Mouse (Mus musculus): Measurements from ENCODE around the gene Hoxc10. TPM values are rescaled to one million over a fixed set of nuclear protein-coding genes. Genes with fewer than 3 reads are reported as not detected.
A peak's percentile ranks its signal among the peaks of the same experiment; 100 is the strongest.

The Hoxc10 gene
- polyA plus RNA-seq, 1 experiment from 2014 or later: not detected

DNA sequence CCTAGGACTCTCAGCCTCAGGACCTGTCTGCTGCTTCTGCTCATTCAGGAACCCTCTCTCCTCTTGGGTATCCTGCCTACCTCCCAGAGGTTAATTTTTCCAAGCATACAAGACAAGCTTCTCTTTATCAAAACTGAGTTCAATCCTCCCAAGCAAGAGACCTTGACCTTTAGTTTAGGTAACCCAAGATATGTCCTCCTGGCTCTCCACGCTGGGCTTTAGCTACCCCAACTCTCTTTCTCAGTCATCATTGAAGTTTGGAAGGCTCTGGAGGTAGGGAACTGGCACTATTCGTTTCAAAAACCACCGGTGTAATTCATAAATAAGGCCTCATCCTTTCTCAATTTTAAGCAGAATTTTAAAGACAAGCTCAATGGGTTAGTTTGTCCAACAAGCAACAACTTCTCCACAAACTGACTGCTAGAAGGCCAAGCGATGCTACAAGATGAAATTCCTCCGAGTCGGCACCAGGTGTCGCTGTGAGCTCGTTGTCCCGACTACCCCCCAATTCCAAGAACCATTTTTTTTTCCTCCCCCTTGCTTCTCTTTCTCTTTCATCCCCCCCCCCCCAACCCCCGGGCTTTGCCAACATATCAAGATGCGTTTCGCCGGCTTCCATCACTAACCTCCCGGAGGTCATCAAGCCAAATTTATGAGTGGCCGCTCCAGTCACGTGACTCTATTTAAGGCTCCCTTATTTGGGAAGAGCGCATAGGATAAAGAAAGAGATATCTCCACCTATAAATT is 46.8 kb downstream of the Hoxc10 start:
- Histone ChIP-seq H3K4me3 (ENCODE audit: low read depth, low read length) (peak overlapping the region; percentile 26), H3K27ac (replicated peaks; ENCODE audit: low read depth, low read length) (no peak overlapping the region), H3K4me1 (ENCODE audit: control insufficient read depth, insufficient read depth, low read length) (no peaks in the 10 kb centered on the region), H3K4me2 (ENCODE audit: low read depth, low read length) (peak overlapping the region; percentile 46), H3K9ac (ENCODE audit: low read depth, low read length) (no peak overlapping the region), H3K9me3 (ENCODE audit: control insufficient read depth, low read length) (no peaks in the 10 kb centered on the region), H3K27me3 (replicated peaks; ENCODE audit: control insufficient read depth, insufficient read depth, low read length) (peaks cover 100% of the 10 kb centered on the region), H3K36me3 (ENCODE audit: control insufficient read depth, insufficient read depth, low read length) (no peaks in the 10 kb centered on the region)
- ATAC-seq (ENCODE audit: low read depth) (no peak), DNase-seq (ENCODE audit: low spot score) (peak; percentile 38)
- 3% methylated on average over 17 of the region's 17 CpGs for WGBS

DNA sequence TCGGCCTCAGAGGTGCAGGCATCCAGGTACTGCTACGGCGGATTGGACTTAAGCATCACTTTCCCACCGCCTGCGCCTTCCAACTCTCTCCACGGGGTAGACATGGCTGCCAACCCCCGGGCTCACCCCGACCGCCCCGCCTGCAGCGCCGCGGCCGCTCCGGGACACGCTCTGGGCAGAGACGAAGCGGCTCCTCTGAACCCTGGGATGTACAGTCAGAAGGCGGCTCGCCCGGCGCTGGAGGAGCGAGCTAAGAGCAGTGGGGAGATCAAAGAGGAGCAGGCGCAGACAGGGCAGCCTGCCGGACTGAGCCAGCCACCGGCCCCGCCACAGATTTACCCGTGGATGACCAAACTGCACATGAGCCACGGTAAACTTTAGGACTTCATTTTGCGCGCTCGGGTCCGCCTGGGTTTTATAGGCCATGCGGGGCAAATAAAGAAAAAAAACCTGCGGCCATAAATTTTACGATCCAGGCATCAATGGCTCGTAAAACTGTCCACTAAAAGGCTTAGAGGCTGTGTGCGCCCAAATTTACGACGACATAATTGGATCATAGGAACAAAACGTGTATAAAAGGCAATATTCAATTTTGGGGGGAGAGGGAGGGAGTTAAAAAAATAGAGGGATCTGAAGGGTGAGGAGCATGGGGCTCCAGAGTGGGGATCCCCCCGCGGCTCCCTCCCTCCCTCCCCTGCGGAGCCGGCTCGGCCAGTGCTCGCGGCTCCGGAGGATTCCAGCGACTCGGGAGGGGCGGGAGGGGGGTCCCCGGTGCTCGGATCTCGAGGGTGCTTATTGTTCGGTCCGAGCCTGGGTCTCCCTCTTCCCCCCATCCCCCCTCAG is 47.8 kb downstream of the Hoxc10 start:
- no peak for DNase-seq (ENCODE audit: low spot score)
- Histone ChIP-seq H3K4me3 (ENCODE audit: low read depth, low read length) (peak overlapping the region; percentile 26), H3K27me3 (replicated peaks; ENCODE audit: control insufficient read depth, insufficient read depth, low read length) (peaks cover 100% of the 10 kb centered on the region), H3K36me3 (ENCODE audit: control insufficient read depth, insufficient read depth, low read length) (no peaks in the 10 kb centered on the region), H3K4me1 (ENCODE audit: control insufficient read depth, insufficient read depth, low read length) (no peaks in the 10 kb centered on the region), H3K27ac (replicated peaks; ENCODE audit: low read depth, low read length) (no peak overlapping the region), H3K9ac (ENCODE audit: low read depth, low read length) (peak overlapping the region; percentile 25; the same call in 1 of the 2 replicates), H3K4me2 (ENCODE audit: low read depth, low read length) (peak overlapping the region; percentile 46), H3K9me3 (ENCODE audit: control insufficient read depth, low read length) (no peaks in the 10 kb centered on the region)
- 1% methylated on average over 43 of the region's 57 CpGs for WGBS
- ATAC-seq (ENCODE audit: low read depth): peak; percentile 23; the same call in 1 of the 2 replicates

- DNase-seq (ENCODE audit: low spot score) (no peak), ATAC-seq (ENCODE audit: low read depth) (no peak)
- H3K36me3 ChIP-seq (ENCODE audit: control insufficient read depth, insufficient read depth, low read length): no peaks in the 10 kb centered on the region
- peak overlapping the region; percentile 25 for H3K4me3 ChIP-seq (ENCODE audit: low read depth, low read length)
- H3K9me3 ChIP-seq (ENCODE audit: control insufficient read depth, low read length): no peaks in the 10 kb centered on the region
- peak overlapping the region; percentile 31; the same call in 1 of the 2 replicates for H3K4me2 ChIP-seq (ENCODE audit: low read depth, low read length)
- WGBS: 1% methylated on average over 25 of the region's 28 CpGs
- no peak overlapping the region for H3K27ac ChIP-seq (replicated peaks; ENCODE audit: low read depth, low read length)
- peak overlapping the region; percentile 25; the same call in 1 of the 2 replicates for H3K9ac ChIP-seq (ENCODE audit: low read depth, low read length)
- H3K27me3 ChIP-seq (replicated peaks; ENCODE audit: control insufficient read depth, insufficient read depth, low read length): peaks cover 100% of the 10 kb centered on the region
- no peaks in the 10 kb centered on the region for H3K4me1 ChIP-seq (ENCODE audit: control insufficient read depth, insufficient read depth, low read length)
Measured at GRCm38 (mm10) chr15:103015009-103015399, 48.4 kb downstream of the Hoxc10 start.

DNA sequence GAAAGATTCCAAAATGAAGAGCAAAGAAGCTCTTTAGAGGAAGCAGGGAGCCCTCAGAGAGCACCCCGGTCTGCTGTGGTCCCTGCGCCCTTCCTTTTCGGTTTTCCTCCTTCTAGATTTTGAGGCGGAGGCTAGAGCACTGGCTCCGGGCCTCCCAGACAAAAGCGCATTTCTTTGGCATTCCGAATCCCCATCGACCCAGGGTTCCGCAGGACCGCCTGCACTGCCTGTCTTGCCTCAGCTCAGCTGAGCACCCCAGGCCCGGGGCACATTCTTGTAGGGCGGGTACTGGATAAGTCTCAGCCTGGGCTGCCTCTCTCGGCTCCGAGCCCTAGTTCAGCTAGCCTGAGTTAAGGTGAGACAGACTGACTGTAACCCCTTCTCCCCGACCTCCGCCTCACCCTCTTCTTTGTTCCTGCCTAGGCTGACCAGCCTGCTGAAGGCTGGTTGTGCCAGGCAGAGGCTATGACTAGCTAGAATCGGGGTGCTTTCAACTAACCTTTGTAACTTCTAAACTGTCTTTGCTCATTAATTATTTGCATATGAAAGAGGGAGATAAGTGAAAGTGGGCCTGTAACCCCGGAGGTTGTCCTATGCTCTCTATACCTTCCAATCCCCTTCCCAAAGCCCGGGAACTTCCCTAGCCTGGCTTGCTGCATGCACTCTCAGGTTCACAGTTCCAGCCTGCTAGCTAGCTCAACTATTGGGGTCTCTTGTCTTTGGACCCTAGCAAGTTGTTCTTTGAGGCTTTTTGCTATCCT is 49.0 kb downstream of the Hoxc10 start:
- DNase-seq (ENCODE audit: low spot score) (no peak), ATAC-seq (ENCODE audit: low read depth) (no peak)
- Histone ChIP-seq H3K36me3 (ENCODE audit: control insufficient read depth, insufficient read depth, low read length) (no peaks in the 10 kb centered on the region), H3K4me1 (ENCODE audit: control insufficient read depth, insufficient read depth, low read length) (no peaks in the 10 kb centered on the region), H3K4me2 (ENCODE audit: low read depth, low read length) (peak overlapping the region; percentile 31; the same call in 1 of the 2 replicates), H3K9me3 (ENCODE audit: control insufficient read depth, low read length) (no peaks in the 10 kb centered on the region), H3K27ac (replicated peaks; ENCODE audit: low read depth, low read length) (no peak overlapping the region), H3K27me3 (replicated peaks; ENCODE audit: control insufficient read depth, insufficient read depth, low read length) (peaks cover 100% of the 10 kb centered on the region), H3K4me3 (ENCODE audit: low read depth, low read length) (peak overlapping the region; percentile 25), H3K9ac (ENCODE audit: low read depth, low read length) (no peak overlapping the region)
- 5% methylated on average over 19 of the region's 19 CpGs for WGBS

DNA sequence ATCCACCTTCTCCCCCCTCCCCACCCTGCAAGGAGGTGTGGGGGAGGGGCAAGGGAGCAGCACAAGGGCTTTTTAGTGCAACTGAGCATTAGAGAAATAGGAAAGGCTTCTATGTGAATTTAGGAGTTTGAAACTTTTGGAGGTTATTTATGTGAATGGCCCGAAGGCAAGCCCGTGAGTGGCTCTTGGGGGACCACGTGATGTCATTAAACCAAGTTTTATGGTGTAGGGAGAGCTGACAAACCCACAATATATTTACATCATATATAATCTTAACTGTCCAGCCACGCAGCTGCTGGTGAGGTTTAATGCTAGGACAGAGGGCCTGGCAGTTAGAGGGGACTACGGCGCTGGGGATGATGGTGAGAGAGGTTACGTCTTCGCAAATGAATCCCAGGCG is 52.0 kb downstream of the Hoxc10 start, which contains the start of gene Hoxc4:
Gene Hoxc4 (plus strand): TSS at position 299 of the 400 bp plus-strand sequence.
- DNase-seq (ENCODE audit: low spot score): no peak

DNA sequence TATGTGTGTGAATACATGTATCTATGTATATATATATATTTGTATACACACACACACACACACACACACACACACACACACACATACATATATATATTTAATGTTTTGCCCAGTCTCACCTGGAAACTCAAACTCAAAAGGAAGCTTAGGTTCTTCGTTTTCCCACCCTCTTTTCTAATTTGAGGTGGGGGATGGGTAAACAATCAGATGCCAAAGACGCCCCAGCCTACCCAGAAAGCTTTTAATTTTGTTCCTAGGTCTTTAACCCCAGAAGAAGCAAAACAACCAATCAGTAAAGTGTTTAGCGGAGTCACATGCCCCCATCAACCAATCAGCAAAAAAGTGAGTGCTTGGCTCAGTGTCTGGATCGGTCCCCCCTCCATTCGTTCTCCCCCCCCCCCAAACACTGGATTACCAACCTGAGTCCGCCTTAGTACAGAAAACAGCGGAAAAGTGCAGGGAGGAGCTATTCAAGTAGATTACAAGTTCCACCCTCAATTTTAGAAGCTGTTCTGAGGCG is 54.4 kb downstream of the Hoxc10 start:
- H3K4me3 ChIP-seq (ENCODE audit: low read depth, low read length): no peak overlapping the region
- H3K27ac ChIP-seq (replicated peaks; ENCODE audit: low read depth, low read length): no peak overlapping the region
- no peak for DNase-seq (ENCODE audit: low spot score)
- H3K36me3 ChIP-seq (ENCODE audit: control insufficient read depth, insufficient read depth, low read length): no peaks in the 10 kb centered on the region
- WGBS: 1% methylated on average over 8 of the region's 8 CpGs
- no peak overlapping the region for H3K4me2 ChIP-seq (ENCODE audit: low read depth, low read length)
- H3K9ac ChIP-seq (ENCODE audit: low read depth, low read length): no peak overlapping the region
- H3K27me3 ChIP-seq (replicated peaks; ENCODE audit: control insufficient read depth, insufficient read depth, low read length): peaks cover 100% of the 10 kb centered on the region
- no peaks in the 10 kb centered on the region for H3K9me3 ChIP-seq (ENCODE audit: control insufficient read depth, low read length)
- no peaks in the 10 kb centered on the region for H3K4me1 ChIP-seq (ENCODE audit: control insufficient read depth, insufficient read depth, low read length)
- ATAC-seq (ENCODE audit: low read depth): no peak

More for the DNA sequence above, 52.0 kb downstream of the Hoxc10 start, which contains the start of gene Hoxc4:
- H3K9ac ChIP-seq (ENCODE audit: low read depth, low read length): no peak within 1 kb of the TSS
- H3K4me1 ChIP-seq (ENCODE audit: control insufficient read depth, insufficient read depth, low read length): no peaks in the 10 kb centered on the region
- H3K27ac ChIP-seq (replicated peaks; ENCODE audit: low read depth, low read length): no peak within 1 kb of the TSS
- H3K4me3 ChIP-seq (ENCODE audit: low read depth, low read length): no peak within 1 kb of the TSS
- H3K9me3 ChIP-seq (ENCODE audit: control insufficient read depth, low read length): no peaks in the 10 kb centered on the region
- H3K27me3 ChIP-seq (replicated peaks; ENCODE audit: control insufficient read depth, insufficient read depth, low read length): peaks cover 100% of the 10 kb centered on the region
- H3K4me2 ChIP-seq (ENCODE audit: low read depth, low read length): no peak within 1 kb of the TSS
- WGBS: 13% methylated on average over 9 of the region's 9 CpGs
- ATAC-seq (ENCODE audit: low read depth): no peak
- H3K36me3 ChIP-seq (ENCODE audit: control insufficient read depth, insufficient read depth, low read length): no peaks in the 10 kb centered on the region

Data from embryonic facial prominence, embryonic 14.5 days (tissue).